Mouse (Mus musculus): ENCODE data around the gene Pacsin3.

DNA sequence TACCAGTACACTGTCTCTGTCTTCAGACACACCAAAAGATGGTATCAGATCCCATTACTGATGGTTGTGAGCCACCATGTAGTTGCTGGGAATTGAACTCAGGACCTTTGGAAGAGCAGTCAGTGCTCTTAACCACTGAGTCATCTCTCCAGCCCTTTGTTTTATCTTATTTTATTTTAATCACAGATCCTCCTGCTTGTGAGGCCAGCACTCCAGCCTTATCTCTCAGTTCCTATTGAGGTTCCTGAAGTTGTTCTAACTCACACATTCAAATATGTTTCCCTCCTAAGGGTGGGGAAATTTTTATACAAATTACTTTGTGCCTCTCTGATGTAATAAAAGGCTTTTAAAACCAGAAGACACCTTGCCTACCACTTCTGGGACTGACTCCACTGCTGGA, 50.8 kb downstream of the Pacsin3 start:
- TF ChIP-seq POLR2A (IDR thresholded peaks at IDR 0.05; ENCODE audit: extremely low read depth, insufficient read depth, low read length) (no peak), CTCF (IDR thresholded peaks at IDR 0.05; ENCODE audit: low read depth, low read length) (no peak)

Measured in liver, adult 2 months (tissue).